Mouse (Mus musculus) urinary bladder, postnatal 25 days (tissue): ENCODE data around the gene Dchs2.
"Not testable (repeated sequence)": the region's sequence is repeated elsewhere in the genome, so short reads cannot be mapped to it uniquely, and the experiment has no call there.

Experiments
- DNase-seq: peaks from one replicate; pipeline ENCODE4 v3.0.0; 2022; ENCODE audit warnings: low spot score

Gene Dchs2

GRCm38 (mm10) chr3:83127726-83128448, at the start of gene Dchs2:
Gene Dchs2 (plus strand): TSS chr3:83127948.
- DNase-seq = no peak

GRCm38 (mm10) chr3:83080567-83081055, 47.1 kb upstream of the Dchs2 start:
- peak; percentile 54 for DNase-seq

DNA sequence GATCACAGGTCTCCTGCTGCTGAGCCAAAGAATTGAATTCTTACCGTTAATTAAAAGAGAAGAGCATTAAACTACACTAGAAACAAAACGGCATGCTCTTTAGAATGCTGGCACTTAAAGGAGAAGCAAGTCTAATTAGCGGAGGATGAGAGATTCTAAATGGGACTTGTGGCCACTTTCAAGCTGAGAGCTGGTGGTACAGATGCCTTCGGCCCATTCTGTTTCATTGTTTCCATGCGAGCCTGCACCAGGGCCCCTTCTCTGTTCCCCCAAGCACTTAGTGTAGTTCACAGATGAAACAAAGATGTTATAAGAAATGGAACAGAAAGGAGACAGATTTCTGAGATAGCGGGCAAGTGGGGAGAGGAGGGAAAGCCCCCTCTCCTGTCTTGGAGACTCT, 30.2 kb upstream of the Dchs2 start:
- no peak for DNase-seq

GRCm38 (mm10) chr3:83098546-83099034, 29.2 kb upstream of the Dchs2 start:
- no peak for DNase-seq

GRCm38 (mm10) chr3:83099139-83099538, 28.6 kb upstream of the Dchs2 start:
- DNase-seq = no peak

- DNase-seq = no peak
These were observed 28.1 kb upstream of the Dchs2 start for GRCm38 (mm10) chr3:83099651-83100050.

DNA sequence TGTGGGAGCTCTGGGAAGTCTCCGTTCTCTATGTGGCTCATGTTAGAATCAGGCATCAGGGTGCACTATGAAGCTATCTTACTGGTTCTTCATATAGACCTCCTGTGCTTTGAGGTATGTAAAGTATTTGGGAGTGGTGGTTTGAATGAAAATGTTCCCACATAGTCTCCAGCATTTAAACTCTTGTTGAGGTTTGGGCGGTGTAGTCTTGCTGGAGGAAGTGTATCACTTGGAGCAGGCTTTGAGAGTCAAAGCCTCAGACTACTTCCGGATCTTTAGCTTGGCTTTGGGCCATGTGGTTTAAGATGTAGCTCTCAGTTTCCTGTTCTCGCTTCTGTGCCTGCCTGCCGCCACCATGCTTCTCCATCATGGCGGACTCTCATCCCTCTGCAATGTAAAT, 25.5 kb upstream of the Dchs2 start:
- DNase-seq = no peak

- DNase-seq = no peak
These were observed 17.6 kb upstream of the Dchs2 start for GRCm38 (mm10) chr3:83110163-83110562.

DNA sequence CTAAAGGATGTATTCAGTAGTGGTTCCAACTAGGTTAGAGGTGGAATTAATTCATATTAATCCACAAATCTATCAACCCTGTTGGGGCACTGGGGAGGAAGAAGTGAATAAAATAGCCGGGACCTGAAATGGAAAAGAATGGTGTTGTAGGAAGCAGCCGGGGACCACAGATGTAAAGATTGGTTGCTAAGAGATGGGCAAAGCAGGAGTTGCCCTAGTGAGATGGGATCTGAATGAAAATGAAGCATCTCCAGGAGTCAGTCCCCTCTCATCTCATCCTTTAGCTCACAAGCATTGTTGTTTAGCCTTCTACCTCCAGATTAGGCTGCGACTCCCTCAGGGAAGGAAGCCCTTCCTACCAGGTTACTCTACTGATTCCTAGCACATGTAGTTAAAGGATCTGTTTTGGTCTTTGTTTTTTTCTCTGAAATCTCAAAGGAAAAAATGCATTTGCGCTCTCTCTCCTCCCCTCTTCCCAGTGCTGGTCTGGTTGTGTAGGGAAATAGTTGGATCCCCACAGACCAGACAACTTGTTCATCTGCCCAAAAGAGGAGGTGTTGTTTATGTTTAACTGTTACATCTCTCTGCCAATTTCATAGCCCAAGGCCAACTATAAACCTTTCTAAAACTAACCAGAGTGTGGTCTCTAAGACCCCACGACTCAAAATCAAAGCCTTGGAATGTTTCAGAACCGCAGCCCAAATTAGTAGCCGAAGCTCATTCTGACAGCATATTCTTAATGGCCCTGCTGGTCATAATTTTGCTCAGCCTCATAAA, 16.1 kb upstream of the Dchs2 start:
- no peak for DNase-seq

DNA sequence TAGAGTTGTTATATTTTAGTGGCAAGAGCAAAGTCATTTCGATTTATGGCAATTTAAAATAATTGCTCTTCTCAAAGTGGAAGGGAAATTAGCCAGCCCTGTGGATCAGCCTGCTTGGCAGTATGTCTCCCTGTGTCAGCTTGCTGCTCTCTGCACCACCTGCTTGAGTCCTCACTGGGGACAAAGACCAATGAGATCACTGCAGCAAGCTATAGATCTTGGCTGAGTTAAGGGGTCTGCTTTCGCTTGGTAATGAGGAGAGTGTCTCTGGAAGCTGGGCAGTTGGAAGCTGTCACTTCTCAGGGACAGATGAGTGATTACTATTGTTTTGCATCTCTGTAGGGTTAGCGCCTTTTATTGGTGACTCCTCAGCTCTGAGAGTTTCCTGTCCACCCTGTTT, 14.9 kb upstream of the Dchs2 start:
- DNase-seq = no peak

DNA sequence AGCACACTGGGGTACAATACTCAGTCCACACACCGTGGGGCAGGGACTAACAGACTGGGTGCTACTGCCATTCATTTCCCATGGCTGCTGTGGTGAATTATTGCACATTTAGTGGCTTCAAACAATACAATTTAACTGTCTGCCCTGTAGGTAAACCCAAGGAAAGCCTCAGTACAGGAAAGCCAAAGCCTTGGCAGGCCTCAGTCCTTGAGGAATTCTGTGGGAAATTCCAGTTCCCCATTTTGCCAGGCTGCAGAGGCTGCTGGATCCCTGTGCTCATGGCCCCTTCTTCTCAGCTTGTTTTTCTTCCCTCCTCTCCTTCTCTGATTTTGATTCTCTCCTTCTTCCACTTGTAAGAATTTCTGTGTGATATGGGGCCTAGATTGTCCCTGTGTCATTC, 12.8 kb upstream of the Dchs2 start:
- no peak for DNase-seq

- no peak for DNase-seq
These were observed 10.2 kb upstream of the Dchs2 start for GRCm38 (mm10) chr3:83117592-83117991.

DNA sequence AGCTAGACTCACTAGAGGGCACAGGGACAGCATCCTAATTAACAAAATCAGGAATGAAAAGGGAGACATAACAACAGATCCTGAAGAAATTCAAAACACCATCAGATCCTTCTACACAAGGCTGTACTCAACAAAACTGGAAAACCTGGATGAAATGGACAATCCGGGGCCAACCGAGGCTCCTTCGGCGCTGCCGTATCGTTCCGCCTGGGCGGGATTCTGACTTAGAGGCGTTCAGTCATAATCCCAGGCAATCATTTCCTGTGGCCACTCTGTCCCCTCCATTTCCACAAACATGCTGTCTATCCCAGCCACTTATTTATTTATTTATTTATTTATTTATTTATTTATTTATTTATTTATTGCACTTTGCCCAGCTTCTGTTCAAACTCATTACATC, 3.8 kb upstream of the Dchs2 start:
- DNase-seq = not testable (repeated sequence)

GRCm38 (mm10) chr3:83127088-83127725, 541 bp upstream of the Dchs2 start:
- DNase-seq = no peak

GRCm38 (mm10) chr3:83128449-83128922, 738 bp downstream of the Dchs2 start:
- DNase-seq = no peak

DNA sequence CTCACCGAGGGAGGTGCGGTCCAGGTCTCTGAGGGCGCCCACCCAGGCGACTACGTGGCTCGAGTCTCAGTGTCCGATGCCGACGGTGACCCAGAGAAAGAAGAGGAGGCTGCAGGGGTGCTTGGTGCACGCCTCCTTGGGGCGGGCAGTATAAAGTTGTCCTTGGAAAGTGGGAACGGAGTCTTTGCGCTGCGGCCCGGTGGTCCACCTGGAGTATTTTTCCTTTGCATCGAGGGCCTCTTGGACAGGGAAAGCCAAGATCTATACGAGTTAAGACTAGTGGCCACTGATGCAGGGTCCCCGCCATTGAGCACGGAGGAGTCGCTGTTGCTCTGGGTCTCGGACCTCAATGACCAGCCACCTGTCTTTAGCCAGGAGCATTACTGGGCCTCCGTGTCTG, 1.4 kb downstream of the Dchs2 start:
- no peak for DNase-seq

DNA sequence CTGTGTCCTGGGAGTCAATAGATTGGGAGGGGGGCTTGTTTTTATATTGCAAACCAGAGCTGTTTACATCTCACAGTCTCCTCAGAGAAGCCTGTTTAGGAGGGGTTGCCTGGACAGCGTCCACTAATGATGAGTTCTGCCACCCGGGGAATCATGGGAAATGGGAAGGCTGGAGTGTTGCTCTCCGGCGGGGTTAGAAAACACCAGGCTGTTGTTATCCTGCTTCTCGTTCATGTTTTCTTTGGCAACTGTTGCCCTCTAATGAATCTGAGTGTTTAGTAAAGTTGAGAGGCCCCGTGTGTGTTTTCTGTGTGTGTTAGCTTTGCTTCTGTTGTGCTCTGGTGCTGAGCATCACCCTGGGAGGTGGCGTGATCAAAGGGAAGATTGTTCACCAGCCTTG, 8.7 kb downstream of the Dchs2 start:
- DNase-seq = no peak

- DNase-seq = no peak
These were observed 11.1 kb downstream of the Dchs2 start for GRCm38 (mm10) chr3:83138820-83139219.

DNA sequence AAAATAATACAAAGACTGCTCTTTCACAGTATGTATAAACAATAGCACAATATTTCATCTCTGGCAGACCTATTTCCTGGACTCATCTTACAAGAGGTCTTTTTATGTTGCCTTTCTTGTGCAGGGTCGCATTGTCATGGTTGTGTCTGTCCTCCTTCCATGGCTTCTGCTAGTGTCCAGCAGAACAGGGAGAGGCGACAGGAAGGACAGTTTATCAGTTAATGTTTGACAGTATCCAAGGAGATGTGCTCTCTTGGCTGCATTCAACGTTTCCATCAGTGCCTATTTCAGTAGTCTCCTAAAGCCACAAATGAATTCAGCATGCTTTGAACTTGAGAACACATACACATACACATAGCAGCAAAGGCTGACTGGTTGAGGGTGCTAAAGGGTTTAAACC, 17.9 kb downstream of the Dchs2 start:
- DNase-seq = no peak

GRCm38 (mm10) chr3:83147273-83148054, 19.7 kb downstream of the Dchs2 start:
- no peak for DNase-seq

DNA sequence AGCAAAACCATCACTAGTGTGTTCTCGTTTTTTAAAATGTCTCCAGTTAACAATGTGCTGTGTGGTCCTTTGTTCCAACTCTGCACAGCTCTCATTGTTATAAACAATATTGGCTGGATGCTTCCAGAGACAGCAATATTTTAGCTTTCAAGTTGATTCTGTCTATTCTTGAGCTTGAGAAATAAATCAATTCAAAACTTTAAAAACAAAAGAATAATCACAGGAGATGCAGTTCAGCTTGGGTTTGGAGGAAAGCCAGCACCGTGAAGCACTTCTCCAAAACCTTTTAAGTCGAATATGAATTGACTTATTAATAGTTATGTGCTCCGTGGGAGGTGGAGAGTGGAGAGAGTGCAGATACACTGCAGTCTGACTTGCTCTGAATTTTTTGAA, 20.3 kb downstream of the Dchs2 start:
- no peak for DNase-seq

GRCm38 (mm10) chr3:83148508-83148907, 20.8 kb downstream of the Dchs2 start:
- DNase-seq = no peak
